Mouse (Mus musculus) macrophage (primary cell): ENCODE data around the gene Rbpms2. TPM values are rescaled to one million over a fixed set of nuclear protein-coding genes. Genes with fewer than 3 reads are reported as not detected.

Source experiments
- H3K27ac ChIP-seq: fragments of 350-480 bp; formaldehyde crosslinking; 2 replicates; pipeline ENCODE4 v1.9.0; 2021
- H3K36me3 ChIP-seq: fragments of 350-480 bp; formaldehyde crosslinking; 2 replicates; pipeline ENCODE4 v1.9.0; 2021; ENCODE audit errors: inconsistent target
- H3K4me3 ChIP-seq: fragments of 350-480 bp; formaldehyde crosslinking; 2 replicates; pipeline ENCODE4 v1.9.0; 2021; ENCODE audit errors: inconsistent target
- H3K79me2 ChIP-seq: fragments of 350-480 bp; formaldehyde crosslinking; 2 replicates; pipeline ENCODE4 v1.9.0; 2021; ENCODE audit errors: inconsistent target
- WGBS: methylation state at CpG from one replicate; pipeline ENCODE4 v1.1.7; 2026; ENCODE audit warnings: inconsistent platforms; ENCODE audit not compliant: missing documents; 5-methylcytosine and 5-hydroxymethylcytosine counted together
- polyA plus RNA-seq: library from polyadenylated mRNA; stranded (reverse); fragments of 250-400 nt; gene quantifications from 3 replicates; pipeline ENCODE4 v1.2.4, GENCODE M21; 2018; ENCODE audit warnings: inconsistent platforms

Rbpms2 gene
- polyA plus RNA-seq, 1 experiment from 2014 or later: 0.42 TPM

DNA sequence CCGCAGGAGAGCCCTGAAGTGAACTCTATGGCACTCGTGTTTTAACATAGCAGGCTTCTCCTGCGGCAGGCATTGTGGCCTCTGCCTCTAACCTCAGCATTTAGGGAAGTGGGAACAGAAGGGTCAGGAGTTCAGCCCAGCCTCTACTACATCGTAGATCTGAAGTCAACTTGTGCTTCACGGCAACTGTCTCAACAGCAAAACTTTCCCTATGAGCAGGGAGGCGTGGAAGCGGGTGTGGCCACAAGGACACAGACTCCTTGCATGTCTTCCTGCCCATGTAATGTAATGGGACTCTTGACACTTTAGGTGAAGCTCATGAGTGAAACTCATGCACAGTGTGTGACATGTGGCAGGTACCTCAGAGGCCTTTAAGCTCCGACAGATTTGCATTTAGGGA lies 26.1 kb downstream of the Rbpms2 start:
- H3K4me3 ChIP-seq: no peak overlapping the region
- no peak overlapping the region for H3K27ac ChIP-seq
- no peaks in the 10 kb centered on the region for H3K79me2 ChIP-seq
- no peaks in the 10 kb centered on the region for H3K36me3 ChIP-seq
- 18% methylated on average over 8 of the region's 8 CpGs for WGBS

DNA sequence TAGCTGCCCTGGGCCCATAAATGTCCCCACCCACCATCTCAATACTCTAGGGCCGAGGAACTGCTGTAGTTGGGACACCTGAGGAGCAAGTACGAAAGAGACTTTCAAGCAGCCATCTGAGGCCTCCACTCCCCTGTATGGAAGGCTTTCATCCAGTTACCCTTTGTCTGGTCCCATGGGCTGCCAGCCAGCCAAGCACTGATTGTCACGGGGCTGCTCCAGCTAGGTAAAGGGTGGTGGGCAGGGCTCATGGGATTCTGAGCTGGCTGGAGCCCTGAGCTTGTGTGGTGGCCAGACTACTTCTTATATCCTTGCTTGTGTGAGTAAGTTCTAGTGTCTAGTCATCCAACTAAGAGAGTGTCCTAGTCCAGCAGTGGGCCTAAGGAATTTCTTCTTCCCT lies 27.8 kb downstream of the Rbpms2 start:
- H3K27ac ChIP-seq: no peak overlapping the region
- H3K79me2 ChIP-seq: no peaks in the 10 kb centered on the region
- 96% methylated on average over 3 of the region's 3 CpGs for WGBS
- no peak overlapping the region for H3K4me3 ChIP-seq
- no peaks in the 10 kb centered on the region for H3K36me3 ChIP-seq

DNA sequence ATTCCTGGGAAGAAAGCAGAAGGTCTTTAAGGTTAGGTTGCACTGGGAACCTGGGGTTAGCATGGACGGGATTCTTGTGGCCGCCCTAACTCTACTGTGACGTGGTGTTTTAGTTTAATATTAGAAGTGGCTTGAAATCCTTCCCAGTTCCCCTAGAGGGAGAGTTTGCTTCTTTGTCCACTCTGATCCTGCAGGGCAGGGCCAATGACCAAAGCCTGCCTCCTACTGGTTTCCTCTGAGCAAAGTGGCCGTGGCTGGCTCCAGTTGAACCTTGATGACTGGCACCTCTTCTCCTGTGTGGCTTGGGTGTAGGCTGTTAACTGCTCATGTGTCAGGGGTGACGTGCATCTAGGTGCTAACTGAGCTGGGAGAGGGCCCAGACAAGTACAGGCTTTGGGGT lies 31.6 kb downstream of the Rbpms2 start:
- no peaks in the 10 kb centered on the region for H3K36me3 ChIP-seq
- 80% methylated on average over 5 of the region's 5 CpGs for WGBS

DNA sequence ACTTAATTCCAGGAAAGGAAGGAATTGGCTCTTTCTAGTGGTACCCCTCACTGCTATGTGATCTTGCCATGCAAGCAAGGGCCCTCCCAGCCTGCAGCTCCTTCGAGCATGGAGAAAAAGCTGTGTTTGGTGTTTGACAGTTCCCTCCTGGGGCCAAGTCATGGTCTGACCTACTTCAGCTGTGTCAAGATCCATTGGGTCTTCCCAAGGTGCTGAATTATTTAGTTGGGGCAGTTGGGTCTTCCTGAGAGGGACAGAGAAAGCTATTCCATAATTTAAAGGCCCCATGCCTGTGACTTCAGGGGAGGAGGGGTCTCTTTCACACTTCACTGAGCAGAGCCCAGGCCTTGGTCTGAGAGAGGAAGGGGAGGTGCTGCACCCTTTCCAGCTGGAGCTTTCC lies 32.0 kb downstream of the Rbpms2 start:
- no peak overlapping the region for H3K4me3 ChIP-seq
- H3K36me3 ChIP-seq: no peaks in the 10 kb centered on the region
- no peaks in the 10 kb centered on the region for H3K79me2 ChIP-seq
- no peak overlapping the region for H3K27ac ChIP-seq
- 91% methylated on average over 1 of the region's 1 CpGs for WGBS

More for the DNA sequence above, 31.6 kb downstream of the Rbpms2 start:
- no peak overlapping the region for H3K27ac ChIP-seq
- H3K4me3 ChIP-seq: no peak overlapping the region
- H3K79me2 ChIP-seq: no peaks in the 10 kb centered on the region

DNA sequence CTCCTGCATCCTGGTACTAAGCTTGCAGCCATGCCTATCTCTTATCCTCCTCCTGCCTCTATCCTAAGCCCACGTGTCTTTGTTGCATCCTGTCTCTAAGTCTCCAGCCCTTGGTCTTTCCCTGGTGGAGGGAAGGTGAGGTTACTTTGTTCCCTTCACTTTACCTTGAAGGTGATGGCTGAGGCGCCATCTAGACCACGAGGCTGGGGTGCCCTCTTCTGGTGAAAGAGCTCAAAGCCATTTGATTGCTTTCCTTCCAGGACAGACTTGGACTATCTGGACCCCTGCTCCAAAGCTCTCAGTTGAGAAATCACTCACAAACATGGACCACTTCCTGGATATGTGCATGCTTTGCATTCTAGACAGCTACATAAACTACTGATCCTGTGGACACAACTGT lies 34.7 kb downstream of the Rbpms2 start:
- 0% methylated on average over 3 of the region's 3 CpGs for WGBS
- Histone ChIP-seq H3K79me2 (no peaks in the 10 kb centered on the region), H3K4me3 (no peak overlapping the region), H3K27ac (no peak overlapping the region), H3K36me3 (no peaks in the 10 kb centered on the region)

DNA sequence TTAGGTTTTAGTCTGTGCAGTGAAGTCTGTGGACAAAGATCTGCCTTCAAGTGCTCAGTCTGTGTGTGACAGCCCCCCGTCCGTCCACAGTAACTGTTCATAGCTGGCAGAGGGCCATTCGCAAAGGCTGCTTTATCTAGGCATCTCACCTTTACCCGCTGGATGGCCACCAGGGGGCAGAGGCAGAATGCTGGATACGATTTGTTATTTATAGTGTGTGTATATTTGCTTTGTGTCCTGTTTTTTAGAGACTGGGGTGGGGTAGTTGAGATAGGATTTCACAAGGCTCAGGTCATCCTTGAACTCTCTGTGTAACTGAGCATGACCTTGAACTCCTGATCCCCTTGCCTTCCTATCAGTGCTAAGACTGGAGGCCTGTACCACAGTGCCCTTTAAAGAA lies 36.6 kb downstream of the Rbpms2 start:
- whole genome bisulfite sequencing: 15% methylated on average over 5 of the region's 5 CpGs
- Histone ChIP-seq H3K36me3 (no peaks in the 10 kb centered on the region), H3K4me3 (no peak overlapping the region), H3K79me2 (no peaks in the 10 kb centered on the region), H3K27ac (no peak overlapping the region)

DNA sequence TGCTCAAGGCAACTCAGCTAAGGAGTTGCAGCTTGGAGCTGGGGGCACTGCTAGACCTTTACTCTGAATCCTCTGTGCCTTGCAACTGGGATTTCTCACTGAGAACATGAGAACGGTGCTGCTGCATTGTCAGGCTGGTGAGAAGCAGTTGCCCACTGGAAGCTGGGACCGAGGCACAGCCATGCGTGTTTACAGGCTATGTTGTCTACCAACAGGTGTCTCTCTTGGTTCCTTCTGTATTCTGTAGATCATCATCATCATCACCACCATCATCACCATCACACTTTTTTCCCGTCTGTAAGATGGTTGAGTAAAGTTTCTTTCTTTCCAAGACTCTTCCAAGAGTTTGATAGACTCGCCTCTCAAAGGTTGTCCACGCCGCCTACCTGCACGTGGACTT lies 38.3 kb downstream of the Rbpms2 start, which contains the start of gene Oaz2:
Gene Oaz2, plus strand, starts transcription at position 301 of the 400 bp plus-strand sequence.
- Histone ChIP-seq H3K36me3 (no peaks in the 10 kb centered on the region), H3K4me3 (no peak within 1 kb of the TSS), H3K79me2 (no peaks in the 10 kb centered on the region), H3K27ac (no peak within 1 kb of the TSS)
- WGBS: 91% methylated on average over 8 of the region's 8 CpGs

DNA sequence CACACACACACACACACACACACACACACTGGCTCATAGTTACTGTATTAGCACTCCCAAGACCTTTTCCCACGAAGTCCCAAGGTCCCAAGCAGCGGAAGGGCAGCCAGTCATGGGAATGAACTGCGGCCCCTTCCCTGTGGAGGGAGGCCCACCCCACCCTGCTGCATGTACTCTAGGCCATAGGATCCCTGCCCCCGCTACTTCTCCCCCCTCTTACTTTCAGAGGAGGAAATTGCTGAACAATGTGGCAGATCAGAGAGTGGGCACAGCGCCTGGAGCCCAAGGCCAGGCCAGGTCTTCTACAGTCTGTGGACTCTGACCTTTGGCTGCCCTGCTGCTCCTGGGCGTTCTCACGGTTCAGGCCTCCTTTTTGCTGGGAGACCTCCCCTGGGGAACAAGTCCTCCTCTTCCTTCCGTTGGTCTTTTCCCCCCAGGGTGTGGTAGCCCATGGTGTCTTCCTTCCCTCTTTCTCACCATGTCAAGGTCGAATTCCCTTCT lies 42.0 kb downstream of the Rbpms2 start:
- 33% methylated on average over 7 of the region's 9 CpGs for WGBS
- H3K27ac ChIP-seq: no peak overlapping the region
- H3K79me2 ChIP-seq: no peaks in the 10 kb centered on the region
- no peaks in the 10 kb centered on the region for H3K36me3 ChIP-seq
- H3K4me3 ChIP-seq: no peak overlapping the region

DNA sequence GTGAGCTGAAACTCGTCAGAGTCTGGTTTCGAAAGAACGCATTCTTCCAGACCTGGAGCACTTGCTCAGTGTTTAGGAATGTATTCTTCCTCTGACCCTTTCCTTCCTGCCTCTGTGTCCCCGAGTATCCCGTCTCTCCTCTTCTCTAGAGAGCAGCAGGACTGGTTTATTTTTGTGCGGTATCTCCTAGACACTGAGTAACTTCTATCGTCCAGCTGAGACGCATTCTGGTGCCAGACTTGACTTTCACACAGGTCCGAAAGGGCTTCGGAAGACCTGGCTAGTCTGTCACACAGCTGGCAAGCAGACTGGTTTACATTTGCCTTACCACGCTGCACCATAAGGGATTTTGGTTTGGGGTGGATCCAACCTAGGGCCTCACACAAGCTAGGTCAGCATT lies 43.5 kb downstream of the Rbpms2 start:
- WGBS: 91% methylated on average over 11 of the region's 11 CpGs
- H3K4me3 ChIP-seq: no peak overlapping the region
- no peaks in the 10 kb centered on the region for H3K36me3 ChIP-seq
- H3K27ac ChIP-seq: no peak overlapping the region
- H3K79me2 ChIP-seq: peaks cover 12% of the 10 kb centered on the region; the same call in 1 of the 2 replicates

DNA sequence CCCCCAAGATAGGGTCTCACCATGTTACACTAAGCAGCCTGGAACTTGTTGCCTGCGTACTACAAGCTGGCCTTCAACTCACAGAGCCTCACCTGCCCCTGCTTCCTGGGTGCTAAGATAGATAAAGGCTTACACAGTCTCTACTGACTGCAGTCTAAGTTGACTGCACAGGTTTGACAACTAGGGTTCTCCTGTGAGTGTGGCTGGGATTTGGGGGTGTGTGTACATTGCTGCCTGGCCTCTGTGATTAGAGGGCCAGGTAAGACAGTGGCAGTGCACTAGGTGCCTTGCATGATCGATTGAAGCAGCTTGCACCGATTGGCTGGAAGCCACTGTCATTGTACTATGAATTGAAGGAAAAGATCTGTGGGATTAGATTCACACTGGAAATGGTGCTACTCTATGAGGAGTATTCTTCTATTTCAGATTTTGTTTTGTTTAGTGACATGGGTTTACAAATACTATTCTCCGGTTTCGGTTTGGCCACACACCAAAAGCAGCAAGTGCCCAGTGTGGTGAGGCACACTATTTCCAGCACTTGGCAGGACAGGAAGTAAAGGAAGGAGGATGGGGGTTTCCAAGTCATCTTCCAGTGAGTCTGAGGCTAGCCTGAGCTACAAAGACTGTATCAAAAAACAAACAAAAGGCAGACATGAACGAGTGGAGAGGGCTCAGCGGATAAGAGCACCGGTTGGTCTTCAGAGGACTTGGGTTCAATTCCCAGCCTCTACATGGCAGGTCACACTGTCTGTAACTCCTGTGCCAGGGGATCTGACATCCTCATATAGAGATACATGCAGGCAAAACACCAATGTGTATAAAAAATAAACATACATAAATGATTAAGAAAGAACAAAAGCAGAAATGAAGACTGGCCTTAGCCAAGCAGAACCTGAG lies 46.3 kb downstream of the Rbpms2 start:
- Histone ChIP-seq H3K27ac (no peak overlapping the region), H3K36me3 (no peaks in the 10 kb centered on the region), H3K79me2 (peaks cover 30% of the 10 kb centered on the region; the same call in 1 of the 2 replicates), H3K4me3 (peak overlapping the region; percentile 40)
- WGBS: 57% methylated on average over 8 of the region's 8 CpGs

DNA sequence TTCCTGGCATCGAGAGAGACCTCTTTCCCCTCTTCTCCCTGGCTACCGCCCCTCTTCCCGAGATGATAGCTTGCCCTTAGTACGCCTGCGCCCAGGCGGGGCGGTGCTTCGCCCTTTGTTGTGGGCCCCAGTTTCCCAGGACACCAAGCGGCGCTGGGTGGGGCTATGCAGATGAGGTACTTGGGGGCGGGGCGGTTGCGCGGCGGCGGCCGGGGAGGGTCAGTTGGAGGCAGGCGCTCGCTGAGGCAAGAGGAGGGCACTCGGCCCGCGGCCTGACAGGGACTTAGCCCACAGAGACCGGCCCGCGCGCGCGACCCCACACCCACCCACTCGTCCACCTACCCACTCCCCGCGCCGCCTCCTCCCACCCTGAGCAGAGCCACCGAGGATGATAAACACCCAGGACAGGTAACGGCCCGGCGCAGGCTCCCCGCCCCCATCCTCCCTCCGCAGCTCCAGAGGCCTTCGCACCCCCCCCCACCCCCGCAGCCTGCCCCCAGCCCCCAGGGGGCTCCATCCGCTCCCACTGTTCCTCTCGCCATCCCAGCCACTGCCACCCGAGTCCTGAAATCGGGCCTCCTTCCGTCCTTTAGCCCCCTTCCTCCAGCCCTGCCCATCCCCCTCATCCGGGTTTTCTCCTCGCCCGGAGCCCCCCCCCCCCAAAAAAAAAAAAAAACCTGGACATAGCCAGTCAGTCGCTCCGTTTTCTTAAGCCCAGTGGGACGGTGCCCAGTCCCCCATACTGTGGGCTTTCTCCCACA lies 47.1 kb downstream of the Rbpms2 start:
- under 1% methylated on average over 37 of the region's 51 CpGs for WGBS
- H3K79me2 ChIP-seq: peaks cover 32% of the 10 kb centered on the region; the same call in 1 of the 2 replicates
- H3K4me3 ChIP-seq: peak overlapping the region; percentile 40
- no peaks in the 10 kb centered on the region for H3K36me3 ChIP-seq
- H3K27ac ChIP-seq: no peak overlapping the region

DNA sequence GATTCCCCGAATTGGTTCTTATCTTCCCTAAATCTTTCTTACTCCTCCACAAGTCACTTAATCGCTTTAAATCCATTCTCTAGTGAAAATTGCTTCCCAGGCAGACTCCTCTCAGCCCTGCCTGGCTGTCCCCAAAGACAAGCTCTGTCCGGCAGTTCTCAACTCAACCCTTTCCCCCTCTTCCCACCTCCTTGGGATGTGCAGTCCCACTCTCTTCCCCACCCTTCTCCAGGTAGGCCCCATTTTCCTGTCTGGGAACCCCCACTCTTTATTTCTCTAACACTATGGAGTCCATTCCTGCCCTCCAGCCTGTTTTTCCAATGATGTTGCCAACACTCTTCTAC lies 47.6 kb downstream of the Rbpms2 start:
- no peaks in the 10 kb centered on the region for H3K36me3 ChIP-seq
- H3K27ac ChIP-seq: no peak overlapping the region

DNA sequence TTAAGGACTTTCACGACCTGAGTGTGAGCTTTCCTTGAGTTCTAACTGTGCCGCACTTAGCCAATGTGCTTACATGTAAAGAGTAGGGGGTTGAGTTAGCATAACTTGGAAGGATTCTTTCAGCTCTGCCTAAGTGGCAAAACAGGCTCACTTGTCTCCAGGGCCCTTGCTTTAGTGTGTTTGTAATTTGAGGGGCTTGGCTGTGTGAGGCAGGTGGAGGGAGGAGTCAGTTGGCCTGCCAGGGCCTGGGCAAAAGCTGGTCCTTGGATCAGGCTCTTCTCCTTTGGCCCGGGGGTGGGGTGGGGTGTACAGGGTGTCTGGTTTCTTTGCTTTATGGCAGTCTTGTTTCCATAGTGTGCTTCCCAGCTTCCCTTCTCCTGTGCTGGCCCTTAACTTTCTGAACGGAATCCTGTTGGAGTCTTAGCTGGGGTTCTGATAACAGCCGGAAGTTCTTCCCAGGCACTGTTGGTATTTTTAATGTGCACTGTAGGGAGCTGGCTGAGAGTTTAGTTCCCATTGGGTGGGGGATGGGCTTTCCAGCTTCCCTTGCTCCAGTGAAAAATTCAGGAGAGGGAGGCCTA lies 49.8 kb downstream of the Rbpms2 start:
- WGBS: 92% methylated on average over 5 of the region's 5 CpGs
- H3K79me2 ChIP-seq: peaks cover 56% of the 10 kb centered on the region; the same call in 1 of the 2 replicates
- H3K36me3 ChIP-seq: no peaks in the 10 kb centered on the region
- no peak overlapping the region for H3K27ac ChIP-seq
- no peak overlapping the region for H3K4me3 ChIP-seq

More for the DNA sequence above, 47.6 kb downstream of the Rbpms2 start:
- WGBS: 22% methylated on average over 3 of the region's 3 CpGs
- Histone ChIP-seq H3K4me3 (peak overlapping the region; percentile 40), H3K79me2 (peaks cover 36% of the 10 kb centered on the region; the same call in 1 of the 2 replicates)

DNA sequence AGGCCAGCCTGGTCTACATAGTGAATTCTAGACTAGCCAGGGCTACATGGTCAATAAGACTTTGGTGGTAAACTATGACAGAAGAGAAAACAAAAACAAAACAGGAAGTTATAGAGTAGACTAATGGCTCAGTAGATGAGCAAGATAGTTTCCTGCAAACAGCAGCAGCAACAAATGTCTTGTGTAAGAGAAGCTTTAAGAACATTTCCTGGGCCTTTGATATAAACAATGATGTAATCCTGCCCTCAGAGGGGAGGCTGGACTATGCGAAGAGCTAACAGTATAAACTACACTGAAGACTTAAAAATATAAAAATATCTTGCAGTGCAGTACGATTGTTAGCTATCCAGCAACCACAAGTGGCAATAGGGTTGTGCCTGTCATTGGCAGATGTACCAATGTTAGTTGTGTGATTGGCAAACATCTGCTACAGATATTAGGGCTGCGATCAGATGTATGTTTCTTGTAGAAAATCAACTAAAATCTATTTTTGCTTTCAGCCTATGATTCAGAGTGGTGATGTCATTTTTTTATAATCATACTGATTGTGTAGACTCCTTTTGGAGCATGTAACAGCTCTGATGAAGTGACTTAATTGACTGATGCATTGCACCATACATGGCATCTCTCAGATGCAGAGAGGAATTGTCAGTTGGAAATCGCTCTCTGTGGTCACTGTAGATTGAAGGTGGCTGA lies 51.6 kb downstream of the Rbpms2 start:
- H3K79me2 ChIP-seq: peaks cover 57% of the 10 kb centered on the region; the same call in 1 of the 2 replicates
- 55% methylated on average over 4 of the region's 4 CpGs for WGBS
- H3K36me3 ChIP-seq: no peaks in the 10 kb centered on the region
- no peak overlapping the region for H3K4me3 ChIP-seq
- H3K27ac ChIP-seq: no peak overlapping the region
